Mouse (Mus musculus): ENCODE data around the gene Olfr1020.

Olfr1020 gene

GRCm38 (mm10) chr2:85846730-85847129 is at the start of gene Olfr1020:
Gene Olfr1020 (plus strand): TSS chr2:85847030.
- no peak for DNase-seq (ENCODE audit: low spot score)

- no peak for DNase-seq (ENCODE audit: low spot score)
Measured at GRCm38 (mm10) chr2:85802444-85802843, 44.4 kb upstream of the Olfr1020 start, which contains the start of gene Olfr1016. Gene Olfr1016 (minus strand): TSS chr2:85802544.

- DNase-seq (ENCODE audit: low spot score) = no peak
Measured at GRCm38 (mm10) chr2:85804501-85804900, 42.3 kb upstream of the Olfr1020 start.

- no peak for DNase-seq (ENCODE audit: low spot score)
Measured at GRCm38 (mm10) chr2:85818179-85818578, 28.7 kb upstream of the Olfr1020 start, which contains the start of gene Olfr1018. Gene Olfr1018 (plus strand): TSS chr2:85818479.

- DNase-seq (ENCODE audit: low spot score) = no peak
Measured at GRCm38 (mm10) chr2:85845383-85845782, 1.4 kb upstream of the Olfr1020 start, which contains the start of gene Olfr1019. Gene Olfr1019 (minus strand): TSS chr2:85845483.

GRCm38 (mm10) chr2:85868294-85868693 is 21.5 kb downstream of the Olfr1020 start, which contains the start of gene Olfr1022:
Gene Olfr1022 (plus strand): TSS chr2:85868594.
- DNase-seq (ENCODE audit: low spot score) = no peak

GRCm38 (mm10) chr2:85885340-85885739 is 38.5 kb downstream of the Olfr1020 start, which contains the start of gene Olfr1023:
Gene Olfr1023 (plus strand): TSS chr2:85885640.
- DNase-seq (ENCODE audit: low spot score) = no peak

Measured in T-cell, adult 2 months (primary cell).